Mouse (Mus musculus) brain, embryonic 14.5 days (tissue): ENCODE measurements at regions not wholly inside any gene's neighbourhood (a gene's known extent, or its start where the extent isn't known, plus 50 kb on each side); places are given as distances from the start of the nearest gene placed in this dataset.

Experiments
- DNase-seq: peaks from one replicate; pipeline ENCODE4 v3.0.0-alpha.2; 2011; ENCODE audit warnings: low read depth
- CTCF ChIP-seq: fragments of 200-500 bp; IDR thresholded peaks from 2 replicates; pipeline ENCODE4 v1.5.1; 2012; ENCODE audit warnings: inconsistent platforms, mild to moderate bottlenecking, moderate library complexity, borderline replicate concordance; ENCODE audit not compliant: insufficient read depth, insufficient read length; ENCODE audit errors: extremely low read depth
- POLR2A ChIP-seq: fragments of 200-500 bp; IDR thresholded peaks from 2 replicates; pipeline ENCODE4 v1.6.1; 2012; ENCODE audit warnings: mild to moderate bottlenecking, inconsistent platforms, borderline replicate concordance; ENCODE audit not compliant: poor library complexity, insufficient read depth, insufficient read length, severe bottlenecking; ENCODE audit errors: extremely low read depth

GRCm38 (mm10) chr3:151670628-151671027 is 79.1 kb downstream of the Ifi44 start:
- no peak for TF ChIP-seq CTCF
- no peak for TF ChIP-seq POLR2A
- no peak for DNase-seq

GRCm38 (mm10) chr3:151653298-151653697 is 96.5 kb downstream of the Ifi44 start:
- TF ChIP-seq POLR2A: no peak
- TF ChIP-seq CTCF: no peak
- peak; percentile 1 for DNase-seq

GRCm38 (mm10) chr3:151651524-151651923 is 98.2 kb downstream of the Ifi44 start:
- no peak for TF ChIP-seq POLR2A
- no peak for TF ChIP-seq CTCF
- no peak for DNase-seq

DNA sequence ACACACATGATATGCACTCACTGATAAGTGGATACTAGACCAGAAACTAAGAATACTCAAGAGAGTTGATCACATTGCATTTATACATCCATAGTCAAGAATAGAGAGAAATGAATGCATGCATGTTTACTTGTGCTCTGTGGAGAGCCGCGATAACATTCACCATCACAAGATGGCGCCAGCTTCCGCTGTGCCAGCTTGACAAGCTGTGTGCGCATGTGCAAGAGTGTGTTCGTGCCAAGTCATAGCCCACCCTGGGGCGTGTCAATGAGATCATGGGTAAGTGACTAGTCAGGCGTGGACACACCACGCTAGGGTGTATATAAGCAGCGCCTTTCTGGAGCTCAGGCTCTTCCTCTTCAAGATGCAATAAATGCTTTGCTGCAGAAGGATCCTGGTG is 102.1 kb downstream of the Ifi44 start:
- peak; percentile 18 for DNase-seq
- no peak for TF ChIP-seq POLR2A
- peak; percentile 17; the same call in 1 of the 2 replicates for TF ChIP-seq CTCF

DNA sequence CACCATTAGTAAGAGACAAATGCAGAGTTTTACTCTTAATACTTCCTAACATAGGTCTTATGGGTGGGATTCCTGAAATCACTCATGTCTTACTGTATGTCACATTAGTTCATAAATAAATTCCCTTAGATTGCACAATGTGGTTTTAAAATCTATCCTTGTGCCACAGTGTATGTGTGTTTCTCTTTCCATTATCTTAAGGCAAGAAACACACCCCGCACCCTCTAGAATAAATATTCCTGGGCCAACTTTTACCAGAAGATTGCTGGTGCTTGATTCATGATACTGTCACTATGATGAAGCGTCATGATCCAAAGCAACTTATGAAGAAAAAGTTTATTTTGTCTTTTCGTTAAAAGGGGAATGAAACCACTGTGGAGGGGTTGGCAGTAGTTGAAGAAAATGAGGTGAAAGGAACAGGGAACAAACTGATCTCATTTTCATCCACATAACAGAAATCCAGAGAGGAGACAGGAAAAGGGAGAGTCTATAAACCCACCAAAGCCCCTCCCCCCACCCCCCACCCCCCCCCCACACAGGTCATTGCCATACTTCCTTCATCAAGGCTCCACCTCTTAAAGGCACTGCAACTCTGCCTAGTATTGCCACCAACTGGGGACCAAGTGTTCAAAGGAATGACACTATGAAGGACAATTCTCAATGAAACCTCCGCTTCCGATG is 110.2 kb downstream of the Ifi44 start:
- TF ChIP-seq POLR2A: no peak
- TF ChIP-seq CTCF: no peak
- no peak for DNase-seq

- TF ChIP-seq CTCF (no peak), POLR2A (no peak)
- DNase-seq: no peak
Observed at GRCm38 (mm10) chr3:151638326-151638725, 111.4 kb downstream of the Ifi44 start.

- no peak for TF ChIP-seq CTCF
- no peak for TF ChIP-seq POLR2A
- no peak for DNase-seq
Observed at GRCm38 (mm10) chr3:151610954-151611353, 138.8 kb downstream of the Ifi44 start.

GRCm38 (mm10) chr3:151607689-151608088 is 142.1 kb downstream of the Ifi44 start:
- DNase-seq: no peak
- TF ChIP-seq CTCF (no peak), POLR2A (no peak)

GRCm38 (mm10) chr3:151603371-151603770 is 146.4 kb downstream of the Ifi44 start:
- DNase-seq: no peak

More at GRCm38 (mm10) chr3:151603371-151603770, 146.4 kb downstream of the Ifi44 start:
- TF ChIP-seq CTCF (no peak), POLR2A (no peak)
